Mouse (Mus musculus): ENCODE measurements around the gene Hsd17b7. TPM values are rescaled to one million over a fixed set of nuclear protein-coding genes. Genes with fewer than 3 reads are reported as not detected.

Gene Hsd17b7
- total and polyA plus RNA-seq, 2 experiments from 2014 or later: 39.4 to 62.4 TPM

- peak overlapping the region; percentile 21 for H3K4me3 ChIP-seq (ENCODE audit: low read depth, low read length)
- H3K9me3 ChIP-seq (replicated peaks; ENCODE audit: control insufficient read depth, low read length): no peaks in the 10 kb centered on the region
- H3K27me3 ChIP-seq (ENCODE audit: control insufficient read depth, insufficient read depth, low read length): no peaks in the 10 kb centered on the region
- 33% methylated on average over 16 of the region's 16 CpGs for WGBS
- no peaks in the 10 kb centered on the region for H3K4me1 ChIP-seq (ENCODE audit: control insufficient read depth, insufficient read depth)
- DNase-seq (ENCODE audit: low spot score): peak; percentile 57
- no peak for TF ChIP-seq EP300 (IDR thresholded peaks at IDR 0.05; ENCODE audit: low read depth)
- TF ChIP-seq CTCF (IDR thresholded peaks at IDR 0.05; ENCODE audit: low read depth): peak; percentile 68
- peak overlapping the region; percentile 43 for H3K4me2 ChIP-seq (ENCODE audit: low read depth, low read length)
- no peak overlapping the region for H3K9ac ChIP-seq (replicated peaks; ENCODE audit: low read depth, low read length)
- no peaks in the 10 kb centered on the region for H3K36me3 ChIP-seq (replicated peaks; ENCODE audit: control insufficient read depth, insufficient read depth, low read length)
- no peak overlapping the region for H3K27ac ChIP-seq (ENCODE audit: low read depth)
- ATAC-seq (ENCODE audit: insufficient read depth, low read depth): no peak
These were observed 34.9 kb downstream of the Hsd17b7 start for GRCm38 (mm10) chr1:169934005-169934725.

- H3K27me3 ChIP-seq (ENCODE audit: control insufficient read depth, insufficient read depth, low read length): no peaks in the 10 kb centered on the region
- no peaks in the 10 kb centered on the region for H3K36me3 ChIP-seq (replicated peaks; ENCODE audit: control insufficient read depth, insufficient read depth, low read length)
- WGBS: 75% methylated on average over 7 of the region's 7 CpGs
- no peaks in the 10 kb centered on the region for H3K4me1 ChIP-seq (ENCODE audit: control insufficient read depth, insufficient read depth)
- no peaks in the 10 kb centered on the region for H3K9me3 ChIP-seq (replicated peaks; ENCODE audit: control insufficient read depth, low read length)
- no peak overlapping the region for H3K4me2 ChIP-seq (ENCODE audit: low read depth, low read length)
- DNase-seq (ENCODE audit: low spot score) (no peak), ATAC-seq (ENCODE audit: insufficient read depth, low read depth) (no peak)
- H3K27ac ChIP-seq (ENCODE audit: low read depth): no peak overlapping the region
- H3K4me3 ChIP-seq (ENCODE audit: low read depth, low read length): no peak overlapping the region
- H3K9ac ChIP-seq (replicated peaks; ENCODE audit: low read depth, low read length): no peak overlapping the region
- TF ChIP-seq EP300 (IDR thresholded peaks at IDR 0.05; ENCODE audit: low read depth): no peak
- TF ChIP-seq CTCF (IDR thresholded peaks at IDR 0.05; ENCODE audit: low read depth): no peak
These were observed 36.8 kb downstream of the Hsd17b7 start for GRCm38 (mm10) chr1:169932122-169932746.

GRCm38 (mm10) chr1:169931698-169932097 lies 37.3 kb downstream of the Hsd17b7 start:
- no peak overlapping the region for H3K27ac ChIP-seq (ENCODE audit: low read depth)
- H3K36me3 ChIP-seq (replicated peaks; ENCODE audit: control insufficient read depth, insufficient read depth, low read length): no peaks in the 10 kb centered on the region
- H3K4me2 ChIP-seq (ENCODE audit: low read depth, low read length): no peak overlapping the region
- TF ChIP-seq EP300 (IDR thresholded peaks at IDR 0.05; ENCODE audit: low read depth) (no peak), CTCF (IDR thresholded peaks at IDR 0.05; ENCODE audit: low read depth) (no peak)
- WGBS: 72% methylated on average over 7 of the region's 7 CpGs
- no peak for DNase-seq (ENCODE audit: low spot score)
- no peaks in the 10 kb centered on the region for H3K9me3 ChIP-seq (replicated peaks; ENCODE audit: control insufficient read depth, low read length)
- ATAC-seq (ENCODE audit: insufficient read depth, low read depth): no peak
- H3K4me1 ChIP-seq (ENCODE audit: control insufficient read depth, insufficient read depth): no peaks in the 10 kb centered on the region
- no peak overlapping the region for H3K4me3 ChIP-seq (ENCODE audit: low read depth, low read length)
- H3K9ac ChIP-seq (replicated peaks; ENCODE audit: low read depth, low read length): no peak overlapping the region
- H3K27me3 ChIP-seq (ENCODE audit: control insufficient read depth, insufficient read depth, low read length): no peaks in the 10 kb centered on the region

DNA sequence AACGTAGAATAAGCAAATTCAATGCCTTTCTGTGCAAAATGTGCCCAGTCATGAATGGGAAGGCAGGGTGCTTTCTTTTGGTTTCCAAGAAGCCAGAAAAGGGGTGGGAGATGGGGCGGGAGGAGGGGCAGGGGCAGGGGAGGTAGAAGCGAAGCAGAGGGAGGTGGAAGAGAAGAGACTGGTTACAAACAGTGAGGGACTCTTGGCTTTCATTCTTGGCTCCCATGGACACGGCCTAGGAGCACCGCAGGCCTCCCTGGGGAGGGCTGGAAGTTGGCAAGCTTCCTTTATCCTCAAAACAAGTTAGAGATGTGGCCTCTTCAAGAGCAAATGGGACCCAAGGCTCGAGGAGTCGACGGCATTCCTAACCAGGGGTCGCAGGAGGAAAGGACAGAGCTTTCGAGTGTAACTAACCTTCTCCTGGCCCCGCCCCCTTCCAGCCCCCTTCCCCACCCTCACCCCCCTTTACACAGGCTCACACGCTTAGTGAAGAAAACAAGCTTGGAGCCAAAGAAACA lies 40.5 kb downstream of the Hsd17b7 start, which contains the start of gene Ccdc190:
Ccdc190 (plus strand) TSS at position 195 of the 518 bp plus-strand sequence.
- no peaks in the 10 kb centered on the region for H3K9me3 ChIP-seq (replicated peaks; ENCODE audit: control insufficient read depth, low read length)
- no peak within 1 kb of the TSS for H3K9ac ChIP-seq (replicated peaks; ENCODE audit: low read depth, low read length)
- no peak within 1 kb of the TSS for H3K4me3 ChIP-seq (ENCODE audit: low read depth, low read length)
- 19% methylated on average over 12 of the region's 12 CpGs for WGBS
- peak within 1 kb of the TSS; percentile 9; the same call in 1 of the 2 replicates for H3K4me2 ChIP-seq (ENCODE audit: low read depth, low read length)
- DNase-seq (ENCODE audit: low spot score) (no peak), ATAC-seq (ENCODE audit: insufficient read depth, low read depth) (no peak)
- H3K27me3 ChIP-seq (ENCODE audit: control insufficient read depth, insufficient read depth, low read length): no peaks in the 10 kb centered on the region
- no peaks in the 10 kb centered on the region for H3K4me1 ChIP-seq (ENCODE audit: control insufficient read depth, insufficient read depth)
- H3K36me3 ChIP-seq (replicated peaks; ENCODE audit: control insufficient read depth, insufficient read depth, low read length): no peaks in the 10 kb centered on the region
- H3K27ac ChIP-seq (ENCODE audit: low read depth): no peak within 1 kb of the TSS
- no peak for TF ChIP-seq EP300 (IDR thresholded peaks at IDR 0.05; ENCODE audit: low read depth)
- TF ChIP-seq CTCF (IDR thresholded peaks at IDR 0.05; ENCODE audit: low read depth): no peak

- no peak overlapping the region for H3K4me3 ChIP-seq (ENCODE audit: low read depth, low read length)
- no peaks in the 10 kb centered on the region for H3K9me3 ChIP-seq (replicated peaks; ENCODE audit: control insufficient read depth, low read length)
- H3K4me1 ChIP-seq (ENCODE audit: control insufficient read depth, insufficient read depth): no peaks in the 10 kb centered on the region
- H3K4me2 ChIP-seq (ENCODE audit: low read depth, low read length): no peak overlapping the region
- 69% methylated on average over 8 of the region's 8 CpGs for WGBS
- no peak for ATAC-seq (ENCODE audit: insufficient read depth, low read depth)
- H3K9ac ChIP-seq (replicated peaks; ENCODE audit: low read depth, low read length): no peak overlapping the region
- H3K27me3 ChIP-seq (ENCODE audit: control insufficient read depth, insufficient read depth, low read length): no peaks in the 10 kb centered on the region
- no peak for DNase-seq (ENCODE audit: low spot score)
- TF ChIP-seq EP300 (IDR thresholded peaks at IDR 0.05; ENCODE audit: low read depth) (no peak), CTCF (IDR thresholded peaks at IDR 0.05; ENCODE audit: low read depth) (no peak)
- H3K36me3 ChIP-seq (replicated peaks; ENCODE audit: control insufficient read depth, insufficient read depth, low read length): no peaks in the 10 kb centered on the region
- H3K27ac ChIP-seq (ENCODE audit: low read depth): no peak overlapping the region
These were observed 41.2 kb downstream of the Hsd17b7 start for GRCm38 (mm10) chr1:169927753-169928369.

Data from heart, postnatal 0 days (tissue).